In genomic region chr6:31117666-31118065, GRCm38 (mm10) we compare ENCODE assay signal across 25 mouse cellular contexts.
A peak's percentile ranks its signal among the peaks of the same experiment; 100 is the strongest.
DNase-seq lines count a peak whose midpoint lies in the region; ATAC-seq and TF ChIP-seq lines count a peak whose summit lies in the region.
"Had no signal": no experiment of that assay in that cellular context is flagged by ENCODE, and none has a peak within 500 bp of the region (broad histone marks: within the 10 kb centered on the region; RNA-seq: fewer than 3 reads in every experiment).

No protein-coding gene starts in this region.

- intact Hi-C loops in gastrocnemius, adult 2 months (cut with DNase I) = loop anchor here (2.0 kb wide), 1 partner anchor 41 kb away; no protein-coding TSS in a partner anchor

- H3ac ChIP-seq in myocyte (ENCODE audit: control insufficient read depth, insufficient read length) = no peak overlapping the region

- H3K4me3 ChIP-seq in gastrocnemius, adult 2 months = no peak overlapping the region
- H3K4me3 ChIP-seq in megakaryocyte, embryonic 14.5 days (replicated peaks) = peak overlapping the region; percentile 80
- no peak overlapping the region for H3K4me3 ChIP-seq in myocyte
- H3K4me3 ChIP-seq: embryonic facial prominence, embryonic 13.5 days; embryonic facial prominence, embryonic 15.5 days; erythroblast, embryonic 14.5 days; forebrain, embryonic 10.5 days; forebrain, embryonic 12.5 days had no signal

- H3K4me2 ChIP-seq in myocyte (ENCODE audit: low read depth) = peak overlapping the region; percentile 66
- H3K4me2 ChIP-seq: embryonic facial prominence, embryonic 13.5 days; embryonic facial prominence, embryonic 15.5 days; forebrain, embryonic 12.5 days had no signal

- peak overlapping the region; percentile 90 for H3K27ac ChIP-seq in gastrocnemius, adult 2 months
- H3K27ac ChIP-seq: embryonic facial prominence, embryonic 13.5 days; embryonic facial prominence, embryonic 15.5 days; forebrain, embryonic 10.5 days; forebrain, embryonic 12.5 days had no signal

- H3K4me1 ChIP-seq in megakaryocyte, embryonic 14.5 days = peaks cover 99% of the 10 kb centered on the region

- H3K9me3 ChIP-seq in megakaryocyte, embryonic 14.5 days = no peaks in the 10 kb centered on the region
- H3K9me3 ChIP-seq: embryonic facial prominence, embryonic 13.5 days; embryonic facial prominence, embryonic 15.5 days; forebrain, embryonic 10.5 days; forebrain, embryonic 12.5 days; G1E had no signal

- TF ChIP-seq CTCF in gastrocnemius, adult 2 months (IDR thresholded peaks at IDR 0.05) = no peak

- ATAC-seq in megakaryocyte, adult 5-6 weeks (ENCODE audit: poor library complexity, severe bottlenecking) = no peak
- ATAC-seq: forebrain, embryonic 14.5 days; forebrain, embryonic 16.5 days had no signal

- H3K79me2 ChIP-seq in myocyte (ENCODE audit: control insufficient read depth, insufficient read depth) = peaks cover 100% of the 10 kb centered on the region

- peaks cover 98% of the 10 kb centered on the region for H3K36me3 ChIP-seq in megakaryocyte, embryonic 14.5 days (replicated peaks; ENCODE audit: low read length)
- H3K36me3 ChIP-seq in myocyte (ENCODE audit: control insufficient read depth, insufficient read depth) = peaks cover 17% of the 10 kb centered on the region
- H3K36me3 ChIP-seq: embryonic facial prominence, embryonic 13.5 days; embryonic facial prominence, embryonic 15.5 days; forebrain, embryonic 10.5 days; forebrain, embryonic 12.5 days had no signal

- H3K27me3 ChIP-seq in megakaryocyte, embryonic 14.5 days (replicated peaks) = no peaks in the 10 kb centered on the region
- no peaks in the 10 kb centered on the region for H3K27me3 ChIP-seq in myocyte (ENCODE audit: control insufficient read depth, insufficient read depth, insufficient read length)
- H3K27me3 ChIP-seq: CH12.LX; embryonic facial prominence, embryonic 13.5 days; embryonic facial prominence, embryonic 15.5 days; forebrain, embryonic 12.5 days had no signal

- no peak for TF ChIP-seq POLR2A in myocyte (IDR thresholded peaks at IDR 0.05; ENCODE audit: insufficient read length, low read depth)

- no peak for DNase-seq in gastrocnemius, adult 2 months
- no peak for DNase-seq in gastrocnemius, postnatal 25 days
- no peak for DNase-seq in lung, postnatal 36 days
- DNase-seq: adrenal gland, adult 2 months; adrenal gland, postnatal 10 days; adrenal gland, postnatal 25 days; cerebellum, adult 11 months; cerebellum, adult 18-20 months; cerebellum, adult 8-10 months; cerebellum, adult 9-11 months; cerebellum, postnatal 14 days; cerebellum, postnatal 36 days; embryo, embryonic 11 days had no signal

TF ChIP-seq in myocyte, 11 proteins besides CTCF, POLR2A, EP300 and RAD21:
- TF ChIP-seq REST (IDR thresholded peaks at IDR 0.05; ENCODE audit: insufficient read depth, insufficient read length) (no peak), MYOD1 (IDR thresholded peaks at IDR 0.05; ENCODE audit: control insufficient read depth in 1 of 3, insufficient read length in 2 of 3, low read depth in 2 of 3) (peak in 1 of 3 experiments; percentile 50), SRF (IDR thresholded peaks at IDR 0.05; ENCODE audit: control insufficient read depth, insufficient read length, low read depth) (no peak)
